Mouse (Mus musculus): Measurements from ENCODE around the gene Sun5.

DNA sequence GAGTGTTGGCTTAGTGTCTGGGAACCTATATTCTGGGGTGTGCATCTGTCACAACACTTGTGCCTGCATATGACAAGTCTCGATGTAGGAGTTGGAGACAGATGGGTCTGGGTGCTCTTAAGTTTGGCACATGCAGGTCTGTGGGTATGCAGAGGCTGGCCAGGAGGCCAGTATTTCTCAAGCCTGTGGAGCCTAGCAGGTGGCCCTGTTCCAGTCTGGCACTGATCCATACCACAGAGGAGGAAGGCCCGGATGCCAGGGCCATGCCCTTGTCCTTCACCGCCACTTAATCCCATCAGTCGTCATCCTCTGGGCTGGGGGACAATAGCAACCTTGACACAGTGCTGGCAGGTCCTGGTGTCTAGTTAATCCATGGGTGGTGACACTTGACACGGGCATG lies 43.3 kb upstream of the Sun5 start:
- TF ChIP-seq ZNF384 (IDR thresholded peaks at IDR 0.05; ENCODE audit: low read depth, low read length) (no peak), HCFC1 (IDR thresholded peaks at IDR 0.05; ENCODE audit: borderline replicate concordance, insufficient read depth, low read length) (no peak), MAFK (IDR thresholded peaks at IDR 0.05; ENCODE audit: insufficient read depth, low read depth, low read length) (no peak), ZC3H11A (IDR thresholded peaks at IDR 0.05; ENCODE audit: borderline replicate concordance, low read depth, low read length) (no peak), CHD2 (IDR thresholded peaks at IDR 0.05; ENCODE audit: low read depth, low read length) (no peak)
